Mouse (Mus musculus) MN1 (cell line): ENCODE data around the gene Mapk8ip2.
"Not testable (repeated sequence)": the region's sequence is repeated elsewhere in the genome, so short reads cannot be mapped to it uniquely, and the experiment has no call there.

Experiments used
- DNase-seq: peaks from one replicate; pipeline ENCODE4 v3.0.0-alpha.2; 2016; ENCODE audit warnings: low spot score

Gene Mapk8ip2

DNA sequence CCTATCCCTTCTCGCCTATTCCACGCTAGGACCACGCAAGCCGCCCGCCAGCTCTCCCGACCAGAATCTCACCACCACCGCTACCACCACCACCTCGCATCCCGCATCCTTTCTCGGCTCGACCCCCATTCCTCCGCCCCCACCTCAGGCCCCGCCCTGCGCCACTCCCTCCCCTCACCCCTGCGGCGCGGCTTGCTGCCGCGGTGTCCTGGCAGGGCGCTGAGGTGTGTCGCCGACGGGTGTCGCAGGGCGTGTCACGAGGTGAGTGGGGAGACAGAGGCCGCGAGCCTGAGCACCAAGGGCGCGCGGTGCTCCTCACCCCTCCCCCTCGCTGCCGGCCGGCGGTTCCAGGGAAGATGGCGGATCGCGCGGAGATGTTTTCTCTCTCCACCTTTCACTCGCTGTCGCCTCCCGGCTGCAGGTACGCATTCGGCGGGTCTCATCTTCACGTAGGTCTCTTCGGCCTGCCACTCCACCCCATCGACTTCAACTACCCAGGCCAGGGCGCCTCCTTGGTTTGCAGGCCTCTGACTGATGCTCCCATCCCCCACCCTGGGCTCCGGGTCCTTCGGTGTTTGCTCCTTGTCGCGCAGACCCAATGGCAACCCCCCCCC is at the start of gene Mapk8ip2:
Gene Mapk8ip2, plus strand, starts transcription at position 49 of the 614 bp plus-strand sequence.
- DNase-seq, result peak; percentile 75

DNA sequence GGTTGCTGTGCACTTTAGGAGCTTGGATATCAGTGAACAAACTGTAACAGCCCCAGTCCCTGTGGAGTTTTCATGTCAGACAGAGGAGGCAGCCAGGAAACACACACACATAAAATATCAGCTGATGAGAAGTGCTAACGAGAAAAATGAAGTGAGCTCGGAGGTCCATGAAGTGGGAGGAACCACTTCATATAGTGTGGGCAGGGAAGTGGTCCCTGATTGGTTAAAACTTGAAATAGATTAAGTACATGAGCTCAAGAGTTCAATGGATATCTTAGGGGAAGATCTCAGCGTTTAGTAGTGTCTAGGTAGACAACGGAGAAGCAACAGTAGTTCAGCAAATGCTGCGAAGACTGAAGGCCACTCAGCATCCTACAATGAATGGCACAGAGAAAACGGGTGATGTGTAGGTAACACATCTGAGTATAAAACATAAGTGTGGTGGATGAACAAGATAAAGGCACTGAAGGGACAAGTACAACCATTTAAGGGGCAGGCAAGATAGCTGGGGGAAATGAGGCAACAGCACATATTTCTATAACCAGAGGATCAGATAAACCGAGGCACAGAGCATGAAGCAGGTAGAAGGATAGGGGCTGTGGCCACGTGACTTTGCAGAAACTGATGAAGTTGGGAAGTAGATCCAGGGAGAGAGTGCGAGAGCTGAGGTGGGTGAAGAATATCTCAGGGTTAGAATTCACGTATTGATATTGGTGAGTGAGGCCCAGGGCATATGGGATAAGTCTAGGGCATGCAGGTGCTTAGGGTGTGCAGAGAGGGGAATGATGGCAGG is 48.7 kb upstream of the Mapk8ip2 start:
- DNase-seq, result no peak

DNA sequence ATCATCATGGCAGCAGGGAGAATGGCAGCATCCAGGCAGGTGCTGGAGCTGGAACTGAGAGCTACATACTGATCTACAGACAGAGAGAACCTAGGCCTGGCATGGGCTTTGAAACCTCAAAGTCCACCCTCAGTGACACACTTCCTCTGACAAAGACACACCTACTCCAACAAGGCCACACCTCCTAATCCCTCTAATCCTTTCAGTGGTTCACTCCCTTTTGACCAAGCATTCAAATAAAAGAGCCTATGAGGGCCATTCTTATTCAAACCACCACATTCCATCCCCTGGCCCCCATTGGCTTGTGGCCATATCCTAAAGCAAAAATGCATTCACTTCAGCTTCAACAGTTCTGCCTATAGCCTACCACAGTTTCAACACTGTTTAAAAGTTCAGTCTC is 47.0 kb upstream of the Mapk8ip2 start:
- no peak for DNase-seq

DNA sequence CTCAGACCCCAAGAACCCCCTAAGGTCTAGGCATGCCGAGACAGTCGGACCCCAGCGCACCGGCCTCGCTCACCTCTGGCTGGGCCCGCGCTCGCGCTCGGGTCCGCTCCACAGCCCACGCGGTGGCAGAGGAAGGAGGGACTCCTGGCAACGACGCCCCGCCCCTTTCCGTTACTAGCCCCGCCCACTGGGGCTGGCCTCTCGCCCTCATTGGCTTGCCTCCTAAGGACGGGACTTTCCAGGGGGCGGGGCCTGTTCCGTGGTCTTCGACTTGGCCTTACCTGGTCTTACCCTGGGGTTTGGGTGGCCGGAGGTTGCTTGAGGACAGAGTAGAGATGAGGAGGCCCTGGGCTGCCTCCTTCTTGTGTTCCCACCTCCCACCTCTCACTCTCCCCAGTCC is 43.6 kb upstream of the Mapk8ip2 start, which contains the start of gene Syce3:
Gene Syce3, minus strand, starts transcription at position 386 of the 400 bp plus-strand sequence.
- DNase-seq, result no peak

DNA sequence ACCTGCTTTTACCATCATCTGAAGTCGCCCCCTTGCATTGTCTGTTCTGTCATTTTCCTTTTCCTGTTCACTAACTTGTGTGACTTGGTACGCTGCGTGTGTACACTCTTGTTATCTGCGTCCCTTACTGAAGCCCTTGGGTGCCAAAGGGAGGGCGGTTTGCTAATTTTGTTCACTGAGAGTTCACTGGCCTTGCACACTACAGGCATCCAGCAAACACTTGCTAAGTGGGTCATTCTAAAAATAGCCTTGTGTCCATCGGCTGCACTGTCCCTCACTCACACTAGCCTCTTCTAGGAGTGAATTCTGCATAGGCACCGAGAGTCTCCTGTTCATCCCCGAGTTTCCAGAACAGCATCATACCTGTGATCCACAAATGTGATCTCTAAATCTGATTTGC is 38.4 kb upstream of the Mapk8ip2 start:
- DNase-seq, result no peak

DNA sequence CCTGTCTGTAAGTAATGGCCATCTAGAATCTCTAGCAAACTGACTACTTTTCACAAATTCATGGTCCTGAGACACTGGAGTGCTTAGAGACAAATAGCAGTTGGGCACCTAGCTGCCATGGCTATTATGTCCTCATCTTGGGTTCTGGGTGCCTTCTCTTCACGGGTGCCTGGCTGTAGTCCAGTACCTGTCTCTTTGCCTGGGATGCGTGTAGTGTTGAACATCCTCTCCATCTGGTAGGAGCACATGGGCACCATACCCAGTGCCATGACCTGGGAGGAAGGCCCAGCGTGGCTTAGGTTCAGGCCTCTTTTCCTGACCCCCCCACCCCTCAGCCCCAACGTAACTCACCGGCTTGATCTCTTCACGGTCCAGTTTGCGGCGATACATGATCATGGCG is 31.8 kb upstream of the Mapk8ip2 start:
- no peak for DNase-seq

DNA sequence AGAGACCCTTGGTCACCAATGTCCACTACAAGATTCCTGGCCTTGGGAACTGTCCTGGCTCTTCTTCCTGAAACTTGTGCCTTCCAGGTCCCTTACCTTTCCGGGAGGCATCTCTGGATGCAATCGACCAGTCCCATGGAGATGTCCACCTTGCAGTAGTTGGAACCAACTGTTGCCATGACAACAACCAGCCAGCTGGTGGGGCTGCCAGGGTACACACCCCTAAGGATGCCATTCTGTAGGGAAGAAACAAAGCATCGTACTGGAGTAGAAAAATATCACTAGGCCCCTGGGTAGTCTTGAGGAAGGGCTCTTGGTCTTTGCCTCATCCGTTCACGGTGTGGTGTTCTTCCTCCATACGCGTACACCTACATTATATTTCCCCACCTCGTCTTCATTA is 29.1 kb upstream of the Mapk8ip2 start:
- no peak for DNase-seq

DNA sequence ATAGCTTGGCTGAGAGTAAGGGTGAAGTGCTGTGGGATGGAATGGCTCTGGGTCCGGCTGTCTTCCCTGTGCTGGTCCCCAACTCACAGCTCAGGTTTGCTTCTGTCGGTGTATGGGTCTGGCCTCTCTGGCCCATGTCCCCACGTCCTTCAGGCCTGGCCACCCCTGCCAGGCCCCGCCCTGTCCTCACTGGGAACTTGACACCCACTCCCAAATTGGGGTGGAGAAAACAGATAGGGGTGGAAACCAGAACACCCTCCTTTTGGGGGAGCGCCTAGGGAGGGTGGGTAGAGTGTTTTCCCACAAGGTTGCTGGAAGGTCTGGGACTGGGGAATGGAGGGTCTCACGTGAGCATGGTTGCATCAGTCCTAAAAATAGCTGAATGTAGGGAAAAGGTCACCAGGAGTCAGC is 28.0 kb upstream of the Mapk8ip2 start, which contains the start of gene Cpt1b:
Gene Cpt1b, minus strand, starts transcription at position 153 of the 411 bp plus-strand sequence.
- DNase-seq, result no peak

DNA sequence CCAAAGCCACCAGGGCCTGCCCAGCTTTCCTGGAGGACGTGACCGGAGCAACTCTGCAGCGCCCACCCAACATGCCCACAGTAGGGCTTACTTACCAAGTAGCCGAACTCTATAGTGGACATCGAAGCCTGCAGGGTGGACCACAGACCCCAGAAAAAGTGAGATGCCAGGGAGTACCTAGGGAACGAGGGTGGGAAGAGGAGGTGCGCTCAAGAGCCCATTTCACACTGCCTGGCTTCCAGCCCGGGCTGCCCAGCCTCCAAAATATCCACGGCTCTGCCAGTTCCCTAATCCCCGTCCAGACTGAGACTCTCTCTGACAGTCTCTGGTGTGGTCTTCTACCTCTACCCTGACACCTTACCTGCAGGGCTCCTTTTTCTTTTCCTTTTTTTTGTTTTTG is 27.0 kb upstream of the Mapk8ip2 start:
- DNase-seq, result no peak

DNA sequence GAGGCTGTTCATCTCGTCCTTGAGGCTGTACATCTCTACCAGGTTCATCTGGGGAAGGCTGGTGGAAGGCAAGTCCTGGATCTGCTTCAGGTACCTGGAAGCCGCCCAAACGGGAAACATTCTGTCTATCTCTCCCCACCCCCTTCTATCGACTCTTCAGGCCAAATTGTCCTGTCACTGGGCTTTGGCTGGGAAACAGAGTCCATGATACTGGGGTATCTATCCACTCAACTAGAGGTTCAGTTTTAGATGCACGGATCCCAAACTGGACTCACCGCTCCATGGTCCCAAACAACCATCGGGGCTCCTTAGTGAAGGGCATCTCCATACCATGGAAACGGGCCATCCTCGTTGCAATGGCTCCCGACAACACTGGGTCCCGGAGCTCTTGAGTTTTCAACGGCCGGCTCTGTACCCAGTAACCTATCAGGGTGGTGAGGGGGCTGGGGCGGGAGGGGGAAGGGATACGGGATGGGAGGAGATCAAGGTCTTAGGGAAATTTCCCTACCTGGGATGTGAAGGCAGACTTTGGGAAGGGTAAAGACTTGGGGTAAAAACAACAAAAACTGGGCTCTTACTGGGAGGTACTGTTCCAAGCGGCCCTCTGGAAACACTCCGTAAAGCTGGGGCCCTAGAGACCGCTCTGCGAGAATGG is 25.4 kb upstream of the Mapk8ip2 start:
- no peak for DNase-seq

DNA sequence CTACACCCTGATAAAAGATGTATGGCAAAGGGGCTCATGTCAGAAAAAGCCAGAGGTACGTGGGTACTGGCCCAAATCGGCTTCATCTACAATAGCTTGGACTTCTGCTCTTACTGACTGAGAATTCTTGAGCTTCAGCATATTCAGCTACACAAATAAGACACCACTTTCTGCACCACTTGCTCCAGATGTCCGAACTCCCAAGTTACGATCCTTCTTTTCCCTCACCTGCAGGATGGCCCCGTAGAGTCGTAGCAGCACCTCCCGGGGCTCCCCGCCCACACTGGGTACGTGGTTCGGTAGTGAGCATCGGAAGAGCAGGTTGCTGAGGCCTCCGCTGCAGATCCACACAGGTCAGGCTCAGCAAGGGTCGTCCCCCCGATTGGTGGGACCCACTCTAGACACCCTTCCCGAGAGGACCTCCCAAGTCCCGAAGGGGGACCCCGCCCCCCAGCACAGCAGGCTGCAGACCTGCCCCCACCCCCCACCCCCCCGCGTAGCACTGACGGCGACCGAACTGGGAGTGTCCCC is 24.8 kb upstream of the Mapk8ip2 start:
- DNase-seq, result peak; percentile 30

DNA sequence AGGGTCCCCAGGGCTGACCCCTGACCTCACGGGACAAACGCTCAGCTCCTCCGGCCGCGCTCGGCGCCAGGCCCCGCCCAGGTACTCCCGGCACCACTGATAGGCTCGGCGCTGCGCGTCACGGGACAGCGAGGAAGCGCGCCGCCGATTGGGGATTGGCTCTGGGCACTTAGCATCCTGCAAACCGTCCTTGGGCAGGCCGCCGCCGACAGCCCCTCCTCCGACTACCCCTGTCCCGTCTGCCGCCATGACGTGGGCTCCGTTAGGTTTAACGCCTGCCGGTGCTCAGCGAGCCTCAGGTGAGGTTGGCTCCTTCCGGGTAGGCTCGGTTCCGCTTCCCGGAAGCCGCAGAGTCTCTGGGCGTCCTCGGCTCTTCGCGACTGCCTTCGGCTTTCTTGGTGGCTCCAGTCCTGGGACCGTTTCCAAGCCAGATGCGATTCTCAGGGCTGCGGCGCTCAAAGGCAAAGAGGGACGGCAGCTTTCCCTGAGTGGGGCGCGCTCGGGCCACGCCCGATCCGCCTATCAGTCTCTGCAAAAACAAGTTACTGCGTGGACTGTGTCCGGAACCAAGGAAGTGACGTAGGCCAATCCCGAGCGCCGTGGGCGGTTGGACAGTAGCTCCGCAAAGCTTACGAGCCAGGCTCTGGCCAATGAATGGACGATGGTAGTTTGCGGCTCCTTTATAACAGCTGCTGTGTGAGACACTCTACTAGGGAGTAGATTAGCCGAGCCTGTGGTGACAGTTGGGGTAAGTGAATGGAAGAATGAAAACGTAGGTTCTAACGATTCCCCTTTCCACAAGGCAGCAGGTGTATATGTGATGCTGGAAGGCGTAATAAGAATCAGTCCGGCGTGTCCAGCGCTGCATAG is 24.1 kb upstream of the Mapk8ip2 start, which contains the start of the genes C730034F03Rik, Gm44502 and Chkb:
Gene C730034F03Rik, plus strand, starts transcription at position 238 of the 870 bp plus-strand sequence.
Gene Gm44502, minus strand, starts transcription at position 345 of the 870 bp plus-strand sequence.
Gene Chkb, minus strand, starts transcription at position 557 of the 870 bp plus-strand sequence.
- peak; percentile 97 for DNase-seq

DNA sequence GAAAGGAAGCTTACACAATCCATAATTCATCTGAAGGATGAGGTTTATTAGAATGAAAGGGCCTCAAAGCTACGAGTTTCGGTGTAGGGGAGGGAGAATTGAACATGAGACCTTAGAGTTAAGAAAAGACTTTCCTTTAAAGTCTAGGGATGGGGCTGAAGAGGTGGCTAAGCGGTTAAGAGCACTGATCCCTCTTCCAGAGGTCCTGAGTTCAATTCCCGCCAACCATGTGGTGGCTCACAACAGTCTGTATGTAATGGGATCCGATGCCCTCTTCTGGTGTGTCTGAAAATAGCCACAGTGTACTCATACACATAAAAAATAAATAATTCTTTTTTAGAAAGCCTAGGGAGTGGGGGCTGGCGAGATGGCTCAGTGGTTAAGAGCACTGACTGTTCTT is 23.4 kb upstream of the Mapk8ip2 start:
- DNase-seq, result peak; percentile 57

DNA sequence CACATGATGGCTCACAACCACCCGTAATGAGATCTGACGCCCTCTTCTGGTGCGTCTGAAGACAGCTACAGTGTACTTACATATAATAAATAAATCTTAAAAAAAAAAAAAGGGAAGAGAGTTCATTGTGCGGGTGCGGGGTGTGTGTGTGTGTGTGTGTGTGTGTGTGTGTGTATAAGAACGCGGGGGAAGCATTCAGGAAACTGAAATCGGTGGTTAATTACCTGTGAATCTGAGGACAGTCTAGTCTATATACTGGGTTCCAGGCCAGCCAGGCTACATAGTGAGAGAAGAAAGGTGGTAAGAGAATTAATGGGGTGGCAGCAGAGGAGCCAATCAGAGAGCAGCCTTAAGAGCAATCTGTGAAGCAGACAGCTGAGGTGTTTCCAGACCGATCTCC is 22.9 kb upstream of the Mapk8ip2 start:
- not testable (repeated sequence) for DNase-seq

DNA sequence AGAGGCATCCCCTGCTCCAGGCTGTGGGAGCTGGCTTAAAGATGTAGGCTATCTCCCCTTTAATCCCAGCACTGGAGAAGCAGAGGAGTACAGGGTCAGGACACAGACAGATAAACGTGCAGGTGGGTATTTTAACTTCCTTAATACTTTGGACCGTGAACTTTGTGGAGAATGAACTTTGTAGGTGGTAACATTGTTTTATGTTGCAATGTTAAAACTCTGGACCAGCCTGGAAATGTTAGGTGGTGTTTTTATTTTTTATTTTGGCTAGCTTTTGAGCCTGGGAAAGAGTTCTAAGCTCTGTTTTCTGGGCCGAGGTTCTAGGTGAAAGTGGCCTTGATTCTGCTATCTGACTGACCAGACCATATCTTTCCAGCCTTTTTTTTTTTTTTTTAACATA is 22.4 kb upstream of the Mapk8ip2 start:
- no peak for DNase-seq

DNA sequence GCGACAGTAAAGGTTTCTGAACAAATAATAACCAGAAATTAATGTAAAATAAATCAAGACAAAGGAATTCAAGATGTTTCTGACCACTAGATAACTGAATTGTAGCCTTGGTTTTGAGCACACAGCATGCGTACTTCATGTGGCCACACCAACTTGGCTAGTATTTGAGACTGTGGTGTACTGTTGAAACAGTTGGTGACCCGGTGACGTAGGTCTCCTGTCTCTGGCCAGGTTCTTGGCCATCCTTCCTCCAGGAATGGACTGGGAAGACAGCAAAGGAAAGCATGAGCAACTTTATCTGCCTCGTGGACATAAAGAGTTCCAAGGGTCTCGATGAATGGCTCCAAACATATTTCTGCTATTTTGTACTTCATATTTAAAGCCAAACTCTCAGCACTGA is 21.9 kb upstream of the Mapk8ip2 start:
- no peak for DNase-seq

DNA sequence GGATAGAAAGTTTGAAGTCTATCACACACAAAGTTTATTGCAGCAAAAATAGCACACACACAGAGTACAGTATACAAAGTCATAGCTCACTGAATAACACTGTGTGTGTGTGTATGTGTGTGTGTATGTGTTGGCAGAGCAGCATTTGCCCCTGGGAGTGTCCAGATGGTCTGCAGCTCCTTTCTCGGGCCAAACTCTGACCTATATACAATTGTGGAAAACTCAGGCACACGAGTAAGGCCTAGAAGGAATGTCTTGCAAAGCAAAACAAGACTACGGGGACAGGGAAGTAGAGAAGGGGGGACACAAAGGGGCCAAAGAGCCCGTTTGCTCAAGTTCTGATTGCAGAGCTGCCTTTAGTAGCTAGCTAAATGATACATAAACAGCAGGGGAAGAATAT is 20.8 kb upstream of the Mapk8ip2 start:
- DNase-seq, result no peak

DNA sequence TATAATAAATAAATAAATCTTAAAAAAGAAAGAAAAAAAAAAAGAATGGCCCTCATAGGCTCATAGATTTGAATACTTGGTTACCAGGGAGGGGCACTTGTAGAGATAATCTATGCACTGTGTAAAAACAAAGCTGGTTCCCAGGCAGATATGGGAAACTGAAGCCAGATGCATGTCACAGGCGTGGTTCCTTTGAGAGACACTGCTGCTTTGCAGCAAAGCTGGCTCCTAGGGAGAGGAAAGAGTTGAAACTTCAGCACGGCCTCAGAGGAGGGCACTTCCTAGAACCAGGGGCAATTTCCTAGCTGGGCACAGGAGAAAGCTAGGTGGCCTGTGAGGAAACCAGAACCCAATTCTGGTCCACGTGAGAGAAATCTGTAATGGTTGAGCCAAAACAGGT is 19.6 kb upstream of the Mapk8ip2 start:
- no peak for DNase-seq

DNA sequence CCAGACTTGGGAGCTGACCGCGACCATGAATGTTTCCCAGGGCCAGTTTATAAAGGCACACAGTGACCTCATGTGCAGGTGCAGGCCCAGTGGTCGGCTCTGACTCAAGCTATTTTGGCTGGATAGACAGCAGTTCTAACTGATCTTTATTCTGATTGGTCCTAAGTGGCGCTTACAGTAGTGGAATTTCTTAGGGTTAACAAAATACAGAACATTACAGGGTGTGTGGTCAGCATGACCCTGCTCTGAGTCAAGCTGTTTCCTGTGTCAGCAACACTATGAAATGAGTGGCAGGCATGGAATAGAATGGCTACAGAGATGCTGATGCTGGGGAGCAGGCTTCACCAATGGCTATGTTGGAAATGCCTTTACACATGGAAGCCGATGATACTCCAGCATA is 17.8 kb upstream of the Mapk8ip2 start:
- no peak for DNase-seq

DNA sequence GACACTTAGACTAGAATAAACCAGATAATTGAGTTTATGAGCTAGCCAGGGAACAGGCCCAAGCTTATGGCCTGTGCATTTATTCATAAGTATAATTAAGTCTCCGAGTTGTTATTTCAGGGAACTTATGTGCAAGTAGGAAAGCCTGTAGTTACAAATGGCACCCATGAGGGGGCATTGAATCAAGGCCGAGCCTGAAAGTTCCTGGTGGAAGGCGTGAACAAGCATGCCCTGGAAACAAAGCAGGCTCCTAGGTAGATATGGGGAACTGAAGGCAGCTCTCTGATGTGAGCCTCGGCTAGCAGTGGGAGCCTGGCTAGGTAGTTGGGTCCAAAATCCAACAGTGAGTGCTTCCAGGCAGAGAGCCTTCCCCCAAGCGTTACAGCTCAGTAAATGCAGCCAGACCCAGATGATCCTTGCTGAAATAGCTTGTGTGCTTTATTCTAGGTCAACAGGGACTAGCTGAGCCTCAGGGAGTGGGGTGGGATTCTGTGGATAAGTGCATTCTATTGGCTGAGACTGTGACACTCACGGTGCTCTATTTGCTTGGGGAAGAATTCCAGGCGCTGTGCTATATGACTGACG is 11.1 kb upstream of the Mapk8ip2 start:
- no peak for DNase-seq
